Mouse (Mus musculus) fibroblast of lung, adult 2 months (primary cell): Measurements from ENCODE around the gene Fermt1.

Experiments used
- DNase-seq: peaks from one replicate; pipeline ENCODE4 v3.0.0-alpha.2; 2011; ENCODE audit warnings: low read depth

Fermt1 gene

GRCm38 (mm10) chr2:132861456-132861855 lies 84.2 kb downstream of the Fermt1 start:
- DNase-seq: no peak

- DNase-seq: no peak
Measured at GRCm38 (mm10) chr2:132860435-132860834, 85.3 kb downstream of the Fermt1 start.

- no peak for DNase-seq
Measured at GRCm38 (mm10) chr2:132856333-132856732, 89.4 kb downstream of the Fermt1 start.
